Mouse (Mus musculus): ENCODE results near the gene Nr1i3. TPM values are rescaled to one million over a fixed set of nuclear protein-coding genes. Genes with fewer than 3 reads are reported as not detected.

Nr1i3 gene
- total RNA-seq (2021), result 3.0 TPM in 1 of 2 replicates, not detected in the other
- long read RNA-seq, transcript Nr1i3-201 (9 exons, 1,414 nt), result major isoform, 16 of 57 reads
- long read RNA-seq, transcript Nr1i3-203 (9 exons, 1,359 nt), result minor isoform, 6 of 57 reads
- long read RNA-seq, partial matches to known transcripts, result 6 of 57 reads
- long read RNA-seq, other reads (novel, unspliced or antisense), result 21 of 57 reads

DNA sequence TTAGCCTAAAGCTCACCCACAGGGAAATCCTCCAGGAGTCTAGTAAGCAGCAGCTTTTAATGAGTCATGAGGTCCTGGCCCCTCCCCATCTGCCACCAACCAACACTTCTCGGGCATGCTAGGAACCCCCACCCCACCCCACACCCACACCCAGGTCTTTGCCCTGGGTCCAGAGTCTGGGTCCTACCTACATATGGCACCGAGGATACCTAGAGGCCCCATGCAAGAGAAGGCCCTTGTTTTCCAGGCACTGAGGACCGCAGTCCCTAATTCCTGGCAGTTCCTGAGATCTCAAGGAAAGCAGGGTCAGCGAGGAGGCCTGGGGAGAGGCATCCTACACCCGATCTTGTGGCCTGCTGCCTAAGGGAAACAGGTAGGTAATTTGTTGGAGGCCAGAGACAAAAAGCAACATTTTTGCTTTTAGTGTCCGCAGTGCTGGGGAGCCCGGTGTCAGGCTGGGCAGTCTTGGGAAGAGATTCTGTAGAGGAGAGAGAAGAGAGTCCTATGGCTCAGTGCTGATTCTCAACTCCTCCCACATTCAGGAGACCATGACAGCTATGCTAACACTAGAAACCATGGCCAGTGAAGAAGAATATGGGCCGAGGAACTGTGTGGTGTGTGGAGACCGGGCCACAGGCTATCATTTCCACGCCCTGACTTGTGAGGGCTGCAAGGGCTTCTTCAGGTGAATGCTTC lies at the start of gene Nr1i3:
Gene Nr1i3 (plus strand): TSS at position 170 of the 696 bp plus-strand sequence.
- no peak for DNase-seq

DNA sequence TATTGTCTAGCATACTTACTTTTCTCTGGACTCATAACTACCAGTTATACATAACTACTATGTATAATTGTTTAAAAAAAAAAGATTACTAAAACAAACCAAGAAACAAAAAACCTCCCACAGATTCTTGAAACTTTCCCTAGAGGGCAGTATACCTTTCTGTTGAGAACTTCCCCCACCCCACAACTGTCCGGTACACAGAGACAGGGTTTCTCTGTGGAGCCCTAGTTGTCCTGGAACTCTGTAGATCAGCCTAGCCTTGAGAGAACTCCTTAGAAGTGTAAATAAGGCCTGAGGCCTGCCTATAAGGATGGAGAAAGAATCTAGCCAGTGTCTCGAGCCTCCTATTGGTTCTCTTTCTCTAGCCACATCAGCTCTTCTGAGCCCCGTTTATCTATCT lies 49.5 kb upstream of the Nr1i3 start:
- no peak for DNase-seq

DNA sequence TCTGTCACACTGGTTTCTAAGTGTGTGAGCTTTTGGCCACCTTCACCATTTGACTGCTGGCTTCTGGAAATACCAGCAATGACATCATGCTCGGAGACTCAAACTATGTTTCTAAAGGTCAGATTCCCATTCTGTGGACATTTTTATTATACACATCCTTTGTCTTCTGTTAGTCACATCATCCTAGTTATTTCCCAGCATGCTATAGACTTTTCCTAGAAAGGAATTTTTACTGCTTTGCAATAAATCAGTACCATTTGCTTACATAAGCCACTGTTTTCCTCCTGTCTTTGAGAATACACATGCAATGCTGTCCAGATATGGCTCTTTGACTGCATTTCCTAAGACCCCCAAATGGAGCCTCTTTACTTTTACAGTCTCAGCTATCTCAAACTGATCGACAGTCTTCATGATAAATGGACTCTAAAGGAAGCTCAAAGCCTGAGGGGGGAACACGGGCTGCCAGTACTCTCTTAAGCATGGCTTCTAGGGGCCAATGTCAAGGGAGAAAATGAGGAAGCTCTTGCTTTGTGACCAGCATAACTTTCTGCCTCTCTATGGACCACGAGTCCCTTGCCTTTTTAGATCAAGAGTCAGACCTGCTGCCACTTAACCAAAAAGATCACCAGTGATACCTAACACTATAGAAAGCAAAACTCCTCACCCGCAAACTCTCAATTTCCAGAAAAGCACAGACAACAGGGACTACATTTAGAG lies 48.0 kb upstream of the Nr1i3 start:
- DNase-seq, result no peak

DNA sequence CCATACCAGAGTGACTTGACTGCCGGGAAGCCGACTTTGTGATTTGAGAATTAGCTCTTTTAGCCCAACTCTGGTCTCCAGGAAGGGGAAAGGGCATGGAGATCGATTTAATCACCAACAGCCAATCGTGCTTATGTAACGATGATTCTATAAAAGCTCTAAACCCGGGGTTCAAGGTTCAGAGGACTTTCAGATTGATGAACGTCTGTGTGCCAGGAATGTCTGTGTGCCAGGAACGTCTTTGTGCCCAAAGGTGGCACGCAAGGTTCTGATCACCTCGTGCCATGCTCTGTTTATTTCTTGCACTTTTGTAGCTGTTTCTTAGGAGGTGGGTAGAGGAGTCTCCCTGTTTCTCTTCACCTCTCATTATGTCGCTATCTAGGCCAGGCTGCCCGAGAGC lies 44.9 kb upstream of the Nr1i3 start:
- DNase-seq, result no peak

DNA sequence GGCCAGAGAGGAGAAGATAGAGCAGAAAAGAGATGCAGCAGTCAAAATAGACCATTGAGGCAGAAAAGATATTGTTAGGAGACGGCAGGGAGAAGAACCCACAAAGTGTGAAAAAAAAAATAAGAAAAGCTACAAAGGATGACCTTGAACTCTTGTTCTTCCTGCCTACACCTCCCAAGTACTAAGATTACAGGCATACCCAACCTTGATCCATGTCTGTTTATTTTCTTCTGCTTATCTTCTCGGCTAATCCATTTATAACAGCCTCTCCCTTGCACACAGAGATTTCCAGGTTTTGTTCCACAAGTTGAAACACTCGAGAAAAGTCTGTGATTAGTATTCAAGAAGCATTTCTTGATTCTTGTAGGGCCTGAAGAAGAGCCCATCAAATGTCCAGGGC lies 43.9 kb upstream of the Nr1i3 start:
- DNase-seq, result no peak

DNA sequence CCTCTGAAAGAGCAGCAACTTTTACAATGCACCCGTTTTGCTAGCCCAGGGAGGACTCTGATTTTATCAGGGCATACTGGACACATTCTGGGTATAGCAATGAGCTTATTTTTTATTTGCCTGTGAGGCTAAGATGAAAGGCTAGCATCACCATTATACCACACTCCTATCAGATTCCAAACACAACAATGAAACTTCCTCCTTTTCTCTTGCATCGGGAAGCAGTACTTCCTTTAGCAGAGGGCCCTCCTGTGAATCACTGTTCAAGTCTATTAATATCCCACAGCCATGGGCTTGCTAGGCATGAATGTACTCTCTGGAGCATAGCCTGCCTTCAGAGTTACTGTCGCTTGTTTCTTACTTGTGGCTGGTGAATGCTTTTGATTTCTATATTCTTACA lies 42.6 kb upstream of the Nr1i3 start:
- DNase-seq, result no peak

DNA sequence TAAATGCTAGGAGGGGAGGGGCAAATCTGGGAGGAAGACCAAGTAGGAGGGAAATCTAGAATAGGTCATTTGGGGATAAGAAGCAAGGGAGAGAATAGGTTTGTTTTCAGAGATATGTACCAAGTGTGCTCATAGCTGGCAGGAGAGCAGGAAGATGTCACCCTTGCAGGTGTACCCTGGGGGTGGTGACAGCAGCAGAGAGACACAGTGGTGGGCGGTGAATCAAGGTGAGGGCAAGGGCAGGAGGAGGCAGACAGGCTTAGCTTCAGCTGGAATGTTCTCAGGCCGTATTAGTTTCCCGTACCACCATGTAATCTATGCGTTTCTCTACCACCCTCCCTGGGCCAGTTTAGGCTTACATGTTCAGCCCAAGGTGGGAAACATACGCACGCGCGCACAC lies 41.0 kb upstream of the Nr1i3 start:
- no peak for DNase-seq

DNA sequence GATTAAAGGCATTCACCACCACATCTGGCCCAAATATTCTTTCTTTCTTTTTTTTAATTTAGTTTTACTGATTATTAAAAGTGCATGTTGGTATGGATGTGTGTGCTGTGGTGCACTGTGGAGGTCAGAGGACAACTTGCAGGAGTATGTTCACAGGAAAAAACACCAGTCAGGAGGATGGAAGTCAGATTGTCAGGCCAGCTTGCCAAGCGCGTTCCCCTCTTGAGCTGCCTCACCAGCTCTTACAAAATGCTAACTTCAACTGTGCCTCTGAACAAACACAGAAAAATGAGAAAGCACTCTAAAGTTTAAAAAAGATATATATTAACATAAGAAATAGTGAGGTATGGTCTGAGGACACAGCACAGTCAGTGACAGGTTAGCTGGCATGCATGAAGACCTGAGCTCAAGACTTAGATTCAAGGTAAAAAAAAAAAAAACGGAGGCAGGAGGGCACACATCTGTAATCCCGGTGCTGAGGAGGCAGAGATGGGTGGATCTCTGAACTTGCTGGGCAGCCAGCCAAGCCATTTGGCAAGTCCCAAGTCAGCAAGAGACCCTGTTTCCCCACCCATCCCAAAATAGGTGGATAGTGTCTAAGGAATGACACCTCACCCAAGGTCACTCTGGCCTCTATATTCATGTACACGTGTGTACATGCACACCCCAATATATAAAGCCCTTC lies 34.1 kb upstream of the Nr1i3 start:
- DNase-seq, result peak; percentile 25

DNA sequence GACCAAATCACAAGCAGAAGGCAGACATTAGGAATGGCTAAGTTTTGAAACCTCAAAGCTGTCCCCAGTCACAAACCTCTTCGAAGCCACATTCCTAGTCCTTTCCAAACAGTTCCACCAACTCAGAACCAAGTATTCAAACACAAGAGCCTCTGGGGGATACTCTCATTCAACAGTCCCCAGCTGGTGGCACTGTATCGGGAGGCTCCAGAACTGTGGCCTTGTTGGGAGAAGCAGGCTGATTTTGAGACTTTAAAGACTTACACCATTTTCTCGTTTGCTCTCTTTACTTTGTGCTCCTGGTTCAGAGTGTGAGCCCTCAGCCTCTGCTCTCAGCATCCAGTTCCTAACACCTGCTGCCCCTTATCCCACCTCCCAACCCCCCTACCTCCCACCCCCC lies 30.7 kb upstream of the Nr1i3 start:
- DNase-seq, result no peak

DNA sequence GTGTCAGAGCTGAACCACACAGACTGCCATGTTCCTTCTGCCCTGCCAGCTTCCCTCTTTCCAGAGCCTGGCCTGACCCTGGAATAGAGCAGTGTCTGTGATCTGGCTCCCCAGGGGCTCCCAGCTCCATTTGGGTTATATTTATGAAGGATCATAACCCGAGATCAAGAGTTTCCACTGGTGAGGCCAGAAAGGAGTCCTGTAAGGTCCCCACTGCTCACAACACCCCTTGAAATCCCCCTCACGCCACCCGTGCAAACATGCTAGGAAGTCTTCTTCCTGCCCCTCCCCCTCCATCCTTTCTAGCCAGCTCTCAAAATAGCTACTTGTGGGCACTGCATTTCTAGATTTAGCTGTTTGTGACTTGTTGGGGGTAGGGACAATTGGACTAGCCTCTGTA lies 30.1 kb upstream of the Nr1i3 start:
- no peak for DNase-seq

DNA sequence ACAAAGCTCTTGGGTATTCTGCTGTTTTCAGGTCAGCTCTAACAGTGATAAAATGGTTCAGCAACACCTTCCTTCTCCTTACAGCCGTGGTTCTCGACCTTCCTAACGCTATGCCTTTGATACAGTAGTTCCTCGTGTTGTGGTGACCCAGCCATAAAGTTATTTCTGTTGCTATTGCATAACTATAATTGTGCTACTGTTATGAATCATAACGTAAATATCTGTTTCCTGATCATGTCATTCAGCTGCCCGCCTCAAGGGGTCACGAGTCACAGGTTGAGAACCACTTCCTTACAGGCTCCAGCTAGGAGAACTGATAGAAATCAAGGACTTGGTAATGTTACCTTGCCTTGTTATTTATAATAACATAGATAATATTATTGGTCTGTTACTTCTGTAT lies 29.5 kb upstream of the Nr1i3 start:
- DNase-seq, result peak; percentile 21

DNA sequence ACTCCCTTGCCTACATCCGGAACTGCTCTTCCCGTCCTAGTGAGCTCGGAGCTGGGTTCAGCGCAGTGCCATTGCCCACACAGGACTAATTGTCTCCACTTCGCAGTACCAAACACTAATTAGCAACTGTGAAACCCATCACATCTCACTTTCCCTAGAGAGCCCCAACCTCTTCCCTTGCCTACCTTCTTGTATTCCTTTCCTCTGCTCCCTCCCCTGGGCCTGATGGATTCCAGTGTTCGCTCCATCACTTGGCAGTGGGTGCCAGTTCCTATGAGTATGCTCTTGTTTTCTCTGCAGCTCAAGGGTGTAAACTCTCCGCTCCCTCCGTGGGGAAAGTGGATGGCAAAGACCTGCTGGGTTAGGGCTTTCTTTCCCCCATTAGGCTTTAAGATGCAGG lies 28.1 kb upstream of the Nr1i3 start:
- DNase-seq, result no peak

DNA sequence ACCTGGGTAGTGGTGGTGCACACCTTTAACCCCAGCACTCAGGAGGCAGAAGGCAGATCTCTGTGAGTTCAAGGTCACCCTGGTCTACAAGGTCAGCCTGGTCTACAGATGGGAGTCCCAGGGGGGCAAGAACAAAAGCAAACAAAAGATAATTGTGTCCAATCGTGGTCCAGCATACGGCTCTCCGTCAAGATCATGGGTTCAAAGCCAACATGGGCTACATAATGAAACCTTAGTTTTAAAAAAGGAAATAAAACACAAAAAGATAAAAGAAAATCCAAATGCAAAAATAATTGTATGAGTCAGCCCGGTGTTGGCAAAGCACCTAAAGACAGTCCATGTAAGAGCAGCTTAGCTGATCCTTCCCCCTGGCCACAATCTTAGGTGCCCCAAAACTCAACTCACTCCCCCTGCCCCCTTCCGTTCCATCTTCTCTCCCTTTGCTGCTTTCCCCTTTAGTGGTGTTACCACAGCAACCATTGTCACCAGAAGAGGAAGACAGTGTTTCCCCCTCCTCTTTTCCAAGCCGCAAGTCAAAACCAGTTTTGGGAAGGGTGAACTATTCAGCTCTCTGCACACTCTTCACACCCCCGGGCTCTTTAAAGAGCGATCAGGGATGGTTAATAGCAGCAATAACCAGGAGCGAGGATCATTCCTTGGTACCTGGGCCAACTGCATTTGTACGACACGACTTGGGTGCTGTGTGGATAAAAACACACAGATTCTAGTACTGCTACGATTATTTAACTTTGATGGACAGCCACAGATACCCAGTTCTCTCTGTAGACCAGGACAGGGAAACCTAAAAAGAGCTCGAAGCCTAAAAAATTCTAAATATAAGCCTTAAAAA lies 25.7 kb upstream of the Nr1i3 start:
- DNase-seq, result no peak

DNA sequence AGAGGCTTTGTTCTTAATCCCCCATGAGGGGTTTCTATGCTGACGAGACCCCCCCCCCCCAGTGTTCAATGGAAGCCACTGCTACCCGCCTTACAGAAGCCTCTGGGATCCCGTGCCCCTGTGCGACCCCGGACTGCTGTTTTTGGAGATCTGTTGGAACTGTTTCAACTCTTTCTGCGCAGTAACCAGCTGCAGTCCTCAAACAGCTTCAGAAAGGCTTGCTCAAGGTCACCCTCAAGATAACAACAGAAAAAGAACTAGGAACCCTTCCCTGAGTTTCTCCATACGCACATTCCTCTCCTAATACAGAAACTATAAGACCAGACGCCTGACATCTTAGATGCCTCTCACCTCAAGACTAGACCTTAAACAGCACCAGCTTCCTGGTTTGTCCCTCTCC lies 24.7 kb upstream of the Nr1i3 start:
- no peak for DNase-seq

DNA sequence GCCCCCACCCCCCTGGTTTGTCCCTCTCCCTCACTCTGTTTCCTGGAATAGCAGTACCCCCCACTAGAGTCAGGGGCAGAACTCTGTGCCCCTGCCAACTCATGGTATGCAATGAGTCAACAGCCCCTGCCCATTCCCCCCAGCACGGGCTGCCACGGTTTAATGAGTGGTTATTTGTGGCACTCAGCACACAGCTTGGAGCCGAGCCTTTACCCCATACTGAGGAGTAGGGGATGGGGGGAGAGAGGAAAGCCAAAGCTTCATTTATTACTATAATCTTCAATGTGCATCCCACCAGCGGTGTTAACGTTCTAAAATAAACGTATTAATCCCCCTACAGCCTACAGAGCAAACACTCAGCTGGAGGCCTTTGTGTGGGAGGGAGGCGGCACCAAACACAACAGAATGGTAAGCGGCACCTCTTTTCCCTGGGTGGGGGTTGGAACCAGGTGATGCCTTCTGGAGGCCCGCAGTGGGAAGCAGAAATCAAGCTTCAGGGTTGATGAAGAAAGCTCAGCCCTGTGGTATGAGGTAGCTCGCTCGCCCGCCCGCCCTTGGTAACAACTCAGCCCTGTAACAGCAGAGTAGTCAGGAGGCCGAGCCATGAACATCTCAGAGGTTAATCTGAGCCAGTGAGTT lies 24.2 kb upstream of the Nr1i3 start:
- no peak for DNase-seq

DNA sequence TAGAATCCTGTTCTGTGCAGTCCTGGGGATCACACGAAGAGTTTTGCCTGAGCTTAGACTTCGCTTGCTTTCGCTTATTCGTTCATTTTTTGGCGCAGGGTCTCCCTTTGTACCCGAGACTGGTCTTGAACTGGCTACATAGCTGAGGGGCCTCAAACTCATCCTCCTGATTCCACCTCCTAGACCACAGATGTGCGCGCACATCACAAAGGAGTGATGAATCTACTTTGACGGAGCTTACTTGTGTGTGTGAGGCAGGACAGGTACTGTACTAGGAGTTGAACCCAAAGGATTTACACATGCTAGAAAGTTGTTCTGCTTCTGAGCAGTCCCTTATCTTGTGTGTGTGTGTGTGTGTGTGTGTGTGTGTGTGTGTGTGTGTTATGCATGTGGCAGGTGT lies 22.9 kb upstream of the Nr1i3 start:
- no peak for DNase-seq

DNA sequence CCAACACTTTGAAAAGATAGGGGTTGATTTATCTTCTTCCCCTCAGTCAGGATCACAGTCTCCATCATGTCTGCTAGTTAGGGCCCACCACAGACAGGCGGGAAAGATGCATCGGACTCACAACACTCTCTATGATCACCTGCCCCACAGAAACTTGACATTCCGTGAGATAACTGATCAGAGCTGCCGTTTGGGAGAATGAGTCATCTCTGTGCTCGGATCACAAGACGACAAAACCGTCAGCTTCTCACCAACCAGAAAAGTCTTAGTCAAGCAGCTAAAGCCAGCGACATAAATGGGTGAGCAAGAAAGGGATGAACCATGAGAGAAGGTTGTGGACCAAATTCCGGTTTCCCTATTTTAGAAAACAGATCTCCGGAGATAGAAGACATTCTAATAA lies 21.5 kb upstream of the Nr1i3 start:
- DNase-seq, result no peak

DNA sequence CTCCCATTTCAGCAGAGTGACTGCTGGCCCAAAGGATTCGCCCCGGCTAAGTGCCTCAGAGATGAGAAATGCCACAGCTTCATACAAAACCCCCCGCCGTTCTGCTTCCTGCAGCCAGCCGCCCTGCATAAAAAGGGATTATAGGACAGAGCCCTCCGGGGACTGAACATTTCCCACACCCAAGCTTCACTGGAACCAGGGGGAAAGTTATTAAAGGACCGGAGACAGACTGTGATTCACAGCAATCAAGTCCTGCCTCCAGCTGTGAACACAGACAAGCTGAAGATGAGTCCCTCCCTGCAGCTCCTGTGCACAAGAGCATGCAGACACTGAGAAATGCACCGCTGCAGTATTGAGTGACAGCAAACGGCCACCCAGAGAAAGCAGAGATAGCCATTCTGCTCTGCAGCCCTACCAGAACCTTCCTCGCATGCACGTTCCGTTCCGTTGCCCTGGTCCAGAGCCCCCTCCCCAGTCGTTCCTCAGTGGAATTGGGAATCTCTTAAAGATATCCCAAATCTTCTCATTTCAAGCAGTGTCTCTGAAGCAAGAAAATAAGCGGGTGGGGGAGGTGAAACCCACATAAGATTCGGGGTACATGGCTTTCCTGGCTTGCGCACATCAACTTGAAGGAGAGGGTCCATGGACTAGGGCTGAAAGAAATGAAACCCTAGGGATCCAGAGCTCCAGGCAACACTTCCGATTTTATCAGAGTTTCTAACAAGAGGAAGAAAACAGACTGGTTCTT lies 20.5 kb upstream of the Nr1i3 start:
- no peak for DNase-seq

DNA sequence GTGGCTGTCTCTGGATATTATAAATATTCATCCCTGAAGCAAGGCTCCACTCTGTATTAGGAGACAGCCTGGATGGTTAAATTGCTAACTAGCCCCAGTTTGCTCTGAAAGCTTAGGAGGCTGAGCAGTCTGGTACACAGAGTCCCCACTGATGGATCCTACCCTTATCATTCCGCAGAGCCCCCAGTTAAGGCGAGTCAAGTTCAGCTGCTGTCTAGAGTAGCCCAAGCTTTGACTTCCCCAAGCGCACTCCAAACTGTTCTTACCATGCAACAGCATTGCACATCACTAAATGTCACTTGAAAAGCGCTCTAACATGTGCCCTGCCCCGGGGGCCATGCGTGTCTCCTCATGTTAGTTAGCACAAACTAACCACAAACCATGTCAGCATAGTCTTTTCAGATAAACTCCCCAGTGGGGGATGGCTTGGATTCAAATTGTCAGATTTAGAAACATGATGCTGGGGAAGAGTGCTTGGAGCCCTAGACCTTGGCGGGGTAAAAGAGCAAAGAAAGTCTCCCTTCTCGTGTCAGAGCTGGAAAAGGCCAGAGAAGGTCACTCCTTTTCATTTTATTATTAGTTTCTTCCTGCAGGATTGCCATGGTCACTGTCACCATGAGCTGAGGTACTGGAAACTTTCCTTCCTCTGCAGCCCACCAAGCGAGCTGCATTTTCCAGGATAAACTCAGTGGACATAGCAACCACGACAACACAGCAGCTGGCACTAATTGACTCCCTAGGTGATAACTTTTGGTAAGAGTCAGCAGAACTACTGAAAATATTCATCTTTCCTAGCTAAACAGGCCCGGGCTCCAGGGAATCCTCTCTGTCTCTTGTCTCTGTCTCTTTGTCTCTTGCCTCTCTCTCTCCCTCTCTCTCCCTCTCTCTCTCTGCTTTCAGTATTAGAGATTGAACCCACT lies 19.6 kb upstream of the Nr1i3 start:
- no peak for DNase-seq

Data from adrenal gland, postnatal 25 days (tissue).